Mouse (Mus musculus) lung, adult 18-20 months (tissue): Measurements from ENCODE around the gene Frmd4b.
"Not testable (repeated sequence)": the region's sequence is repeated elsewhere in the genome, so short reads cannot be mapped to it uniquely, and the experiment has no call there.

Source experiments
- DNase-seq, 2 experiments: peaks; one replicate each; pipeline ENCODE4 v3.0.0; 2022; ENCODE audit warnings: mixed read lengths in 2 of 2

The Frmd4b gene

DNA sequence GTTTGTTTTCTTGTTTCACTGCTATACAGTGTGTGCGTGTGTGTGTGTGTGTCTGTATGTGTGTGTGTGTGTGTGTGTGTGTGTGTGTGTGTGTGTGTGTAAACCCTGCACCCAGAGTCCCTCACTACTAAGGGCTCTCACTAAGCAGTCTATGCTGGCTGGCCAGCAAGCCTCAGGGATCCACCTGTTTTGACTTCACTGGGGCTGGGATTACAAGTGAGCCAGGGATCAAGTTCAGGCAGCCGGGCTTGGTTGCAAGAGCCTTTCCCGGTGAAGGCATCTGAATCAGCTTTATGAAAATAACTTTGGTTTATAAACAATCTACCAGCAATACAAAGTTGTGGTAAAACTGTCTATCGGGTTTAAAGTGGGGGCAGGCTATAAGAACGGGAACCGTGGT lies 206.0 kb downstream of the Frmd4b start:
- DNase-seq: no peak

- DNase-seq: no peak
Observed at GRCm38 (mm10) chr6:97409467-97410239, 207.7 kb downstream of the Frmd4b start.

DNA sequence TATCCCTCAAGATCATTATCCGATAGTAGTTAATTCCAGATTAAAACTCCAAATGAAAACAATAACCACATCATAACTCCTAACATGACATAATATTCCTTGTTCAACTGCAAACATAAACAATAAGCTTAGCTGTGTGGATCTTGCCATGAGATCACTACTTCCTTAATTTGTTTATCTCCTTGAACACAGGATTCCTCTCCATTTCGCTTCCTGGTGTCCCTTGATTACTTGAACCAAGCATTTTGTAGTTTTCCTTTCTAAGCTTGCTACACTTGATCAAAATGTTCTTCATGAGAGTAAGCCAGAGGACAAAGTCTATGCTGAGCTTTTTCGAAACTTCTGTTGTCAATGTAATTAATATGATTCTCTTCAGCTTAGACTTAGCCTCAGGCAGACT lies 209.4 kb downstream of the Frmd4b start:
- no peak for DNase-seq

DNA sequence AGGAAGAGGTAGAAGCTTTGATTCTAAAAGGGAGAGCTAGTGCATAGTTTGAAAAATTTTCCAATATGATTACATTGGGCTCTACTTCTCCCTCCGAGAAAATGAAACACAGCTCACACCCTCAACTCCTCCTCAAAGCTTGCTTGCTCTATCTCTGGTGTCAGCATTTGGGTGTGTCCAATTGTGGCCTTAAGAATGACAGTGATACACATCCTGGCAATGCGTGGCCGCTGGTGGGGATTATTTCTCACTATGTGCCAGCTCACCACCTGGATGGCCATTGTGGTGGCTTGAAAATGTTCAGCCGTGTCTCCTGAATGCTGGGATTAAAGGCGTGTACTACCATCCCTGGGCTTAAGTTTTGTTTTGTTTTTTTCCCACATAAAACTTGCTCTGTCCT lies 209.9 kb downstream of the Frmd4b start:
- no peak for DNase-seq

GRCm38 (mm10) chr6:97405311-97405710 lies 212.0 kb downstream of the Frmd4b start:
- peak in 1 of 2 experiments; percentile 26 for DNase-seq

- no peak for DNase-seq
Observed at GRCm38 (mm10) chr6:97402822-97403472, 214.4 kb downstream of the Frmd4b start.

DNA sequence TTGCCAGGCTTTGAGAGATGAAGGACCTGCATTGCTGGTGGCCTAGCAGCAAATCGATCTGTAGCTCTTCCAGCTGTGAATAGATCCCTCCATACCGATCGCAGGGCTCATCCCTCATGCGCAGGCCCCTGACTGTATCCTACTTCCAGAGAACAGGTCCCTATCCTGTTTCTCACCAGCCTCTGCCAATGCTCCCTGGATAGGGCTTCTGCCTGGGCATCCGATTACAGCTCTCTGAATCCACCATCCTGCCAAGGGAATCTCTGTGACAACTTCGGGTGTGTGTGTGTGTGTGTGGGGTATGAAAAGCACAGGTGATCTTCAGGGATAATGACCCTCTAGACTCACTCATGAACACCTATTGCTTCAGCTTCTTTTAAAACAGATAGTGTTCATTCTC lies 216.9 kb downstream of the Frmd4b start:
- no peak for DNase-seq

GRCm38 (mm10) chr6:97397935-97398334 lies 219.4 kb downstream of the Frmd4b start:
- DNase-seq: no peak

DNA sequence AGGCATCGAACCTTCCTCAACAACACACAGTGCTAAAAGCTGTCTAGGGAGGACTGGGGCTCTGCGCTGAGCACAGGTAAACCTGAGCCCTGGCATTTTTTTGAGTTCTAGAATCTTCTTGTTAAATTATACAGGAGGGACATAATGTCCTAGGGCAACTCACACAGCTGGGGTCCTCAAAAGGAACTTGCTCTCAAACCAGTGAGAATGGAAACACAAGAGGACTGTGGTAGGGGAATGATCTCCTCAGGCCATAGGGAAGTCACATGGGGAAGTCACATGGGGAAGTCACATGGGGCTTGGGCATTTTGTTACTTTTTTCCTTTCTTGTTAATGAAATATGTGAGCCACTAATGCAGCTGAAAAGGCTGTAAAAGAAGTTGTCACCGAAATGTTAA lies 220.4 kb downstream of the Frmd4b start:
- no peak for DNase-seq

- no peak for DNase-seq
Observed at GRCm38 (mm10) chr6:97396351-97396956, 220.9 kb downstream of the Frmd4b start.

- DNase-seq: peak; percentile 77 to 83
Observed at GRCm38 (mm10) chr6:97395477-97396350, 221.6 kb downstream of the Frmd4b start.

DNA sequence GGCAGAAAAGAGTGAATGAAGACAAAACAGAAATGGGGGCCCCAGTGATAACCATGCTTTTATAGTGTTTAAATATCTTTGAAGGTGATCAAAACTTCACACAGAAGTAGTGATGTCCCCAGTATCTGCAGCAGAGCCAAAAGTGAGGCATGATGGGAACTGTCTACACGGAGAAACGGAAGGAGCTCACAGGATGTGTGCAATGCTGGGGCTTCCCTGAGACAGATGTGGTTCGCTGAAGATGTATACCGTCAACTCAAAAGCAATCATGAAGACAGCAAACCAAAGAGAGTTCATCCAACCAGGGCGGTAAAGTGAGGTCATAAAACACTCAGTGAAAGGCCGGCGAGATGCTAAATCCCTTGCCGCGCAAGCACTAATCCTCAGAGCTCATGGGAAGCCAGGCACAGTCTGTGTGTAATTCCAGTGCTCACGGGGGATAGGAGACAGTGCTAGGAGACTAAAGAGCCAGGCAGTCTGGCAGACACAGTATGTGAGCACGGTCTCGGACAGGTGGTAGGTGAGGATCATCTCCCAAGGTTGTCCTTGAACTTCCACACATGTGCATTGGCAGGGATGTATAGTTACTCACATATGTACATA lies 222.8 kb downstream of the Frmd4b start:
- no peak for DNase-seq

DNA sequence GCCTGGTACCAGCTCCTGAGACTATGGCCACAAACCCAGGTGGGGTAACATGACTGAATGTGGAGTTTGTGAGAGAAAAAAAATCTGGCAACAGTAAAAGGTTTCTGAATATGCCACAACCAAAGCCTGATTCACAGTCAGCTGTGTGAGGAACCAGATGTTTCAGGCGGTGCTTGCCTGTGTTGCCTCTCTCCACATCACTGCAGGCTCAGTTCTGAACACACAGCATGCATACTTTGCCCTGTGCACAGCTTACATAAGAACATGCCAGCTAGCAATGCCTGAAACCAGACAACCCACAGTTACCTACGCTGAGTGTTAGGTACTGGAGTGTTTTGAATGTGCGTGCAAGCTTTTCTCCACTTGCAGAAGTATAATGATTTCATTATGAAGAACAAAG lies 224.4 kb downstream of the Frmd4b start:
- DNase-seq: no peak

DNA sequence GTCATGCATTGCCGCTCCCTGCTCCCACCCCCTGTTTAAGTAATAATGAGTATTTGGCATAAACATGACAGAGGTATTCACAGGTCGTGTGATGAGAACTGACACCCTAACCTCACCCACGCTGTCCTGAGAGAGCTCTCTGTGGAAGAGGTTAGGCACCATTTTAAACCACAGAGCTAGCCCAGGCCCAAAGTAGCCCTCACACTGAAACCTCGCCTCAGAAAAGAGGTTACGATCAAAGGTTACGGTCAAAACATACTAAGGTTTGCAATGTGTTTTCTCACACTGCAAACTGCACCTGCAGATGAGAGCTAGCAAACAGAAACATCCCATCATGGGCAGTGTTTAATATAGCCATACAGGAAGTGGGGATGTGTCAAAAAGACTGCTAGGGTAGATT lies 230.0 kb downstream of the Frmd4b start:
- no peak for DNase-seq

- peak; percentile 24 to 57 for DNase-seq
Observed at GRCm38 (mm10) chr6:97384918-97385317, 232.4 kb downstream of the Frmd4b start.

- DNase-seq: peak in 1 of 2 experiments; percentile 43
Observed at GRCm38 (mm10) chr6:97381275-97381674, 236.1 kb downstream of the Frmd4b start.

- DNase-seq: no peak
Observed at GRCm38 (mm10) chr6:97370947-97371346, 246.4 kb downstream of the Frmd4b start.

- no peak for DNase-seq
Observed at GRCm38 (mm10) chr6:97370460-97370859, 246.9 kb downstream of the Frmd4b start.

DNA sequence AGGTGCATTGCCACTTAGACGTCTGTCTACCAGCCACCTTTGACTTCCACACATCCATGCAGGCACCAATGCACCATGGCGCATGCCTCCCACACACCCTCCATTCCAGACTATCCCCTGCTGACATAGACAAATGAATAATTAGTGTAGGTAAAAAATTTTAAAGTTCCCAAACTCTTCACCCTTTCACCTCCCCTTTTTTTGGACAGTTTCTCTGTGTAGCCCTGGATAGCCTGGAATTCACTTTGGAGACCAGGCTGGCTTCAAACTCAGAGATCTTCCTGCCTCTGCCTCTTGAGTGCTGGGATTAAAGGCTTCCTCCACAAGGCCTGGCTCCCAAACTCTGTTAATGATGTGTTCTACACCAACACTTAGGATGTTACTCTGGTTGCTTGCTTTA lies 253.5 kb downstream of the Frmd4b start:
- no peak for DNase-seq

DNA sequence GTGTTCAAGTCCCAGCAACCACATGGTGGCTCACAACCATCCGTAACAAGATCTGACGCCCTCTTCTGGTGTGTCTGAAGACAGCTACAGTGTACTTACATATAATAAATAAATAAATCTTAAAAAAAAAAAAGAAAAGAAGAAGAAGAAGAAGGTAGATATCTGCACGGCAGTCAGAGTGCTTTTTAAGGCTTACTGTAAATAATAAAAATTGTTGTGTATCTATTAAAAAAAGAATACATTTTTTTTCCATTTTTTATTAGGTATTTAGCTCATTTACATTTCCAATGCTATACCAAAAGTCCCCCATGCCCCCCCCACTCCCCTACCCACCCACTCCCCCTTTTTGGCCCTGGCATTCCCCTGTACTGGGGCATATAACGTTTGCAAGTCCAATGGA lies 259.7 kb downstream of the Frmd4b start:
- not testable (repeated sequence) for DNase-seq

DNA sequence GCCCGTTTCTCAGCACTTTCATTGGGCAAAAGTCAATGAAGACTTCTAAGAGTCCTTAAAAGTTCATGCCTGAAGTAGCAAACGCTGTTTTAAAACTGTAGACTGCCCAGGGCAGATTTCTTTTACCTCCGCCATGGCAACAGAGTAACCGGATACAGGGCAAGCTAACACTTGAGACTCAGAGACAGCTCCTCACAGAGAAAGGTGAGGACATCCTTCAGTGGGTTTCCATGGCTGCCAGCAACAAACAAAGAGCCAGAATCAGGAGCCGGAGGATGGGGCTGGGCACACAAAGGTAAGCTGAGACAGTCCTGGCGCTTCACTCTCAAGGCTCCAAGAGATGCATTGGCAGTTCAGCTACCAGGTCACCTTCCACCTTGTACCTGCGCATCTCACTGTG lies 260.7 kb downstream of the Frmd4b start:
- peak; percentile 27 to 64 for DNase-seq

DNA sequence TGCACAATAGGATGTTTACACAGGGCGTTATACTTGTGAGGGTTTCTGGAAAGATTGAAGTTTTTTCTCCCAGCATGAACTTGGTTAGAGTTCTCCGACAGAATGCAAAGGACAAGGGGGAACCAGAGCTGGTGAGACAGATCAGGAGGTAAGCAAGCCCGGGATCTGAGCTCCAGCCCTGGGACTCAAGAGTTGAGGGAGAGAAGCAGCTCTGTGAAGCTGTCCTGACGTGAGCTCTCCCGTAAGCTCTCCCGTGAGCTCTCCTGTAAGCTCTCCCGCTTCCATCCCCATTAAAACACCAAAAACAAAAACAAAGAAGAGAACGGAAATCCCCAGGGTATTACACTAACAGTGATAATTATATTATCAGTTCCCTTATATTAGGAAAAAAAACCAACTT lies 262.2 kb downstream of the Frmd4b start:
- DNase-seq: no peak

GRCm38 (mm10) chr6:97353933-97354332 lies 263.4 kb downstream of the Frmd4b start:
- DNase-seq: no peak
